Mouse (Mus musculus): Measurements from ENCODE around the gene Zdhhc14. TPM values are rescaled to one million over a fixed set of nuclear protein-coding genes. Genes with fewer than 3 reads are reported as not detected.

Zdhhc14 gene
- polyA plus RNA-seq, 1 experiment from 2014 or later: 6.2 TPM

GRCm38 (mm10) chr17:5536259-5537094 is 44.1 kb downstream of the Zdhhc14 start:
- Histone ChIP-seq H3K36me3 (ENCODE audit: control insufficient read depth, insufficient read depth, low read length) (no peaks in the 10 kb centered on the region), H3K27ac (ENCODE audit: low read depth, low read length) (no peak overlapping the region), H3K4me3 (ENCODE audit: low read depth, low read length) (no peak overlapping the region), H3K9ac (ENCODE audit: low read depth, low read length) (no peak overlapping the region), H3K4me1 (replicated peaks; ENCODE audit: control insufficient read depth, insufficient read depth, low read length) (peaks cover 2% of the 10 kb centered on the region; the same call in 1 of the 2 replicates), H3K9me3 (ENCODE audit: control insufficient read depth, low read length) (no peaks in the 10 kb centered on the region), H3K4me2 (no peak overlapping the region), H3K27me3 (replicated peaks; ENCODE audit: control insufficient read depth, insufficient read depth, low read length) (peaks cover 2% of the 10 kb centered on the region; the same call in 1 of the 2 replicates)
- ATAC-seq (replicated peaks; ENCODE audit: low FRiP score) (no peak), DNase-seq (ENCODE audit: low spot score) (no peak)
- WGBS: 81% methylated on average over 10 of the region's 12 CpGs

GRCm38 (mm10) chr17:5537095-5537575 is 44.8 kb downstream of the Zdhhc14 start:
- ATAC-seq (replicated peaks; ENCODE audit: low FRiP score) (no peak), DNase-seq (ENCODE audit: low spot score) (no peak)
- peaks cover 2% of the 10 kb centered on the region; the same call in 1 of the 2 replicates for H3K27me3 ChIP-seq (replicated peaks; ENCODE audit: control insufficient read depth, insufficient read depth, low read length)
- H3K27ac ChIP-seq (ENCODE audit: low read depth, low read length): no peak overlapping the region
- H3K4me2 ChIP-seq: no peak overlapping the region
- no peak overlapping the region for H3K4me3 ChIP-seq (ENCODE audit: low read depth, low read length)
- peaks cover 2% of the 10 kb centered on the region; the same call in 1 of the 2 replicates for H3K4me1 ChIP-seq (replicated peaks; ENCODE audit: control insufficient read depth, insufficient read depth, low read length)
- 69% methylated on average over 11 of the region's 11 CpGs for WGBS
- H3K36me3 ChIP-seq (ENCODE audit: control insufficient read depth, insufficient read depth, low read length): no peaks in the 10 kb centered on the region
- no peak overlapping the region for H3K9ac ChIP-seq (ENCODE audit: low read depth, low read length)
- H3K9me3 ChIP-seq (ENCODE audit: control insufficient read depth, low read length): no peaks in the 10 kb centered on the region

GRCm38 (mm10) chr17:5542177-5542576 is 49.8 kb downstream of the Zdhhc14 start:
- no peak for DNase-seq (ENCODE audit: low spot score)
- 79% methylated on average over 2 of the region's 2 CpGs for WGBS
- no peak for ATAC-seq (replicated peaks; ENCODE audit: low FRiP score)
- Histone ChIP-seq H3K4me3 (ENCODE audit: low read depth, low read length) (no peak overlapping the region), H3K27ac (ENCODE audit: low read depth, low read length) (no peak overlapping the region), H3K27me3 (replicated peaks; ENCODE audit: control insufficient read depth, insufficient read depth, low read length) (peaks cover 2% of the 10 kb centered on the region; the same call in 1 of the 2 replicates), H3K4me2 (no peak overlapping the region), H3K4me1 (replicated peaks; ENCODE audit: control insufficient read depth, insufficient read depth, low read length) (no peaks in the 10 kb centered on the region; the same call in 1 of the 2 replicates), H3K36me3 (ENCODE audit: control insufficient read depth, insufficient read depth, low read length) (no peaks in the 10 kb centered on the region), H3K9ac (ENCODE audit: low read depth, low read length) (no peak overlapping the region), H3K9me3 (ENCODE audit: control insufficient read depth, low read length) (no peaks in the 10 kb centered on the region)

- no peaks in the 10 kb centered on the region for H3K36me3 ChIP-seq (ENCODE audit: control insufficient read depth, insufficient read depth, low read length)
- no peaks in the 10 kb centered on the region for H3K9me3 ChIP-seq (ENCODE audit: control insufficient read depth, low read length)
- H3K27me3 ChIP-seq (replicated peaks; ENCODE audit: control insufficient read depth, insufficient read depth, low read length): no peaks in the 10 kb centered on the region
- no peak overlapping the region for H3K9ac ChIP-seq (ENCODE audit: low read depth, low read length)
- WGBS: 76% methylated on average over 5 of the region's 5 CpGs
- DNase-seq (ENCODE audit: low spot score): no peak
- H3K4me2 ChIP-seq: no peak overlapping the region
- no peaks in the 10 kb centered on the region for H3K4me1 ChIP-seq (replicated peaks; ENCODE audit: control insufficient read depth, insufficient read depth, low read length)
- no peak overlapping the region for H3K27ac ChIP-seq (ENCODE audit: low read depth, low read length)
- no peak for ATAC-seq (replicated peaks; ENCODE audit: low FRiP score)
- no peak overlapping the region for H3K4me3 ChIP-seq (ENCODE audit: low read depth, low read length)
Observed at GRCm38 (mm10) chr17:5544065-5544464, 51.7 kb downstream of the Zdhhc14 start.

- Histone ChIP-seq H3K27me3 (replicated peaks; ENCODE audit: control insufficient read depth, insufficient read depth, low read length) (no peaks in the 10 kb centered on the region), H3K36me3 (ENCODE audit: control insufficient read depth, insufficient read depth, low read length) (no peaks in the 10 kb centered on the region), H3K9me3 (ENCODE audit: control insufficient read depth, low read length) (no peaks in the 10 kb centered on the region), H3K4me2 (no peak overlapping the region), H3K9ac (ENCODE audit: low read depth, low read length) (no peak overlapping the region), H3K4me1 (replicated peaks; ENCODE audit: control insufficient read depth, insufficient read depth, low read length) (no peaks in the 10 kb centered on the region), H3K4me3 (ENCODE audit: low read depth, low read length) (no peak overlapping the region), H3K27ac (ENCODE audit: low read depth, low read length) (no peak overlapping the region)
- 95% methylated on average over 2 of the region's 2 CpGs for whole genome bisulfite sequencing
- DNase-seq (ENCODE audit: low spot score) (no peak), ATAC-seq (replicated peaks; ENCODE audit: low FRiP score) (no peak)
Observed at GRCm38 (mm10) chr17:5545065-5545464, 52.7 kb downstream of the Zdhhc14 start.

- no peak for ATAC-seq (replicated peaks; ENCODE audit: low FRiP score)
- DNase-seq (ENCODE audit: low spot score): no peak
- Histone ChIP-seq H3K4me3 (ENCODE audit: low read depth, low read length) (no peak overlapping the region), H3K36me3 (ENCODE audit: control insufficient read depth, insufficient read depth, low read length) (no peaks in the 10 kb centered on the region), H3K9ac (ENCODE audit: low read depth, low read length) (no peak overlapping the region), H3K27ac (ENCODE audit: low read depth, low read length) (no peak overlapping the region), H3K4me1 (replicated peaks; ENCODE audit: control insufficient read depth, insufficient read depth, low read length) (no peaks in the 10 kb centered on the region; the same call in 1 of the 2 replicates), H3K9me3 (ENCODE audit: control insufficient read depth, low read length) (no peaks in the 10 kb centered on the region), H3K27me3 (replicated peaks; ENCODE audit: control insufficient read depth, insufficient read depth, low read length) (no peaks in the 10 kb centered on the region), H3K4me2 (no peak overlapping the region)
- 91% methylated on average over 2 of the region's 2 CpGs for WGBS
Observed at GRCm38 (mm10) chr17:5548546-5548945, 56.2 kb downstream of the Zdhhc14 start.

- DNase-seq (ENCODE audit: low spot score): no peak
- H3K4me1 ChIP-seq (replicated peaks; ENCODE audit: control insufficient read depth, insufficient read depth, low read length): no peaks in the 10 kb centered on the region; the same call in 1 of the 2 replicates
- H3K9me3 ChIP-seq (ENCODE audit: control insufficient read depth, low read length): no peaks in the 10 kb centered on the region
- no peaks in the 10 kb centered on the region for H3K36me3 ChIP-seq (ENCODE audit: control insufficient read depth, insufficient read depth, low read length)
- no peaks in the 10 kb centered on the region for H3K27me3 ChIP-seq (replicated peaks; ENCODE audit: control insufficient read depth, insufficient read depth, low read length)
- H3K4me3 ChIP-seq (ENCODE audit: low read depth, low read length): no peak overlapping the region
- WGBS: 91% methylated on average over 6 of the region's 6 CpGs
- no peak for ATAC-seq (replicated peaks; ENCODE audit: low FRiP score)
- H3K9ac ChIP-seq (ENCODE audit: low read depth, low read length): no peak overlapping the region
- H3K4me2 ChIP-seq: no peak overlapping the region
- no peak overlapping the region for H3K27ac ChIP-seq (ENCODE audit: low read depth, low read length)
Observed at GRCm38 (mm10) chr17:5549460-5549859, 57.1 kb downstream of the Zdhhc14 start.

GRCm38 (mm10) chr17:5550444-5550843 is 58.1 kb downstream of the Zdhhc14 start:
- Histone ChIP-seq H3K4me2 (no peak overlapping the region), H3K36me3 (ENCODE audit: control insufficient read depth, insufficient read depth, low read length) (no peaks in the 10 kb centered on the region), H3K4me3 (ENCODE audit: low read depth, low read length) (no peak overlapping the region), H3K27ac (ENCODE audit: low read depth, low read length) (no peak overlapping the region), H3K9me3 (ENCODE audit: control insufficient read depth, low read length) (no peaks in the 10 kb centered on the region), H3K27me3 (replicated peaks; ENCODE audit: control insufficient read depth, insufficient read depth, low read length) (no peaks in the 10 kb centered on the region), H3K4me1 (replicated peaks; ENCODE audit: control insufficient read depth, insufficient read depth, low read length) (no peaks in the 10 kb centered on the region; the same call in 1 of the 2 replicates), H3K9ac (ENCODE audit: low read depth, low read length) (no peak overlapping the region)
- ATAC-seq (replicated peaks; ENCODE audit: low FRiP score) (no peak), DNase-seq (ENCODE audit: low spot score) (no peak)
- WGBS: 88% methylated on average over 10 of the region's 10 CpGs

GRCm38 (mm10) chr17:5551136-5551535 is 58.8 kb downstream of the Zdhhc14 start:
- 76% methylated on average over 3 of the region's 3 CpGs for WGBS
- Histone ChIP-seq H3K4me3 (ENCODE audit: low read depth, low read length) (no peak overlapping the region), H3K4me1 (replicated peaks; ENCODE audit: control insufficient read depth, insufficient read depth, low read length) (no peaks in the 10 kb centered on the region; the same call in 1 of the 2 replicates), H3K9ac (ENCODE audit: low read depth, low read length) (no peak overlapping the region), H3K36me3 (ENCODE audit: control insufficient read depth, insufficient read depth, low read length) (no peaks in the 10 kb centered on the region), H3K9me3 (ENCODE audit: control insufficient read depth, low read length) (no peaks in the 10 kb centered on the region), H3K27me3 (replicated peaks; ENCODE audit: control insufficient read depth, insufficient read depth, low read length) (no peaks in the 10 kb centered on the region), H3K4me2 (no peak overlapping the region), H3K27ac (ENCODE audit: low read depth, low read length) (no peak overlapping the region)
- DNase-seq (ENCODE audit: low spot score) (no peak), ATAC-seq (replicated peaks; ENCODE audit: low FRiP score) (no peak)

Data from liver, embryonic 11.5 days (tissue).